Mouse (Mus musculus): ENCODE data around the gene Cd44.

DNA sequence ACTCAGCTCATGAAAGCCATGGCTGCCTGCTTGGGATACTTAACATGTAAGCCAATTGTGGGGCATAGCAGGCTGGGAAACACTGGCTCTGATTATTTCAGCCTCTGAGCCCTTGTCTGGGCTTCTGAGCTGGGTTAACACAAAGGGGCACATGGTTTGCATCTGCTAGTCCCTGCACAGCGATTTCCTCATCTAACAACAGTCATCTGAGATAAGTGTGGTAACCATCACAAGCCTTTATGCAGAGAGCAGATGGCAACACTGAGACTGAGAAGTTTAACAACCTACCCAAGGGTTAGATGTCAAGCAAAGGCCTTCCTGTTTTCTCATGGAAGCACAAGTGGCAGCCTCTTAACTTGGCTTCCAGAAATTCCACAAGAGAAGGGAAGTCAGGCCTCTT lies 25.3 kb downstream of the Cd44 start:
- TF ChIP-seq POLR2A (IDR thresholded peaks at IDR 0.05; ENCODE audit: borderline replicate concordance, insufficient read depth, low read length) (no peak), CTCF (IDR thresholded peaks at IDR 0.05; ENCODE audit: borderline replicate concordance, insufficient read depth, low read depth, low read length) (no peak)
